14 mouse cellular contexts compared by ENCODE assay signal in genomic region chr2:27799018-27799417, GRCm38 (mm10).
DNase-seq lines count a peak whose midpoint lies in the region; ATAC-seq and TF ChIP-seq lines count a peak whose summit lies in the region.
"Had no signal": no experiment of that assay in that cellular context is flagged by ENCODE, and none has a peak within 500 bp of the region (broad histone marks: within the 10 kb centered on the region; RNA-seq: fewer than 3 reads in every experiment).

No protein-coding gene starts in this region.

- intact Hi-C loops in gastrocnemius, postnatal 36 days (cut with DNase I) = no loop called here
- intact Hi-C loops in heart, postnatal 36 days (cut with DNase I) = no loop called here

- H3K9me3 ChIP-seq in liver, embryonic 11.5 days (ENCODE audit: control insufficient read depth, low read length) = no peaks in the 10 kb centered on the region
- H3K9me3 ChIP-seq in forebrain, embryonic 11.5 days (ENCODE audit: control insufficient read depth, low read length) = no peaks in the 10 kb centered on the region
- H3K9me3 ChIP-seq: limb, embryonic 13.5 days had no signal

- no peaks in the 10 kb centered on the region for H3K79me2 ChIP-seq in liver, adult 2 months (ENCODE audit: control insufficient read depth, insufficient read depth, low read length)
- no peaks in the 10 kb centered on the region for H3K79me2 ChIP-seq in myocyte (ENCODE audit: control insufficient read depth, insufficient read depth)

- no peaks in the 10 kb centered on the region for H3K4me1 ChIP-seq in liver, adult 2 months (ENCODE audit: control insufficient read depth, insufficient read depth, low read length)
- H3K4me1 ChIP-seq in liver, embryonic 11.5 days (replicated peaks; ENCODE audit: control insufficient read depth, insufficient read depth, low read length) = no peaks in the 10 kb centered on the region; the same call in 1 of the 2 replicates
- H3K4me1 ChIP-seq in forebrain, embryonic 11.5 days (replicated peaks; ENCODE audit: control insufficient read depth, insufficient read depth, low read length) = no peaks in the 10 kb centered on the region

- DNase-seq in liver, adult 2 months (ENCODE audit: extremely low read depth, low read depth, low spot score) = peak; percentile 26
- no peak for DNase-seq in liver, embryonic 11.5 days (ENCODE audit: low spot score)
- DNase-seq in gastrocnemius, postnatal 36 days = peak; percentile 33 to 47
- peak; percentile 40 to 57 for DNase-seq in heart, postnatal 36 days
- no peak for DNase-seq in layer of hippocampus, postnatal 36 days
- DNase-seq in forebrain, embryonic 11.5 days (ENCODE audit: low spot score) = no peak
- DNase-seq in ovary, postnatal 14 days (ENCODE audit: low spot score) = no peak
- DNase-seq: cerebellum, adult 9-10 months; midbrain, embryonic 14.5 days; thymus, postnatal 14 days had no signal

- H3K27ac ChIP-seq in liver, adult 2 months (replicated peaks; ENCODE audit: insufficient read depth, low read depth, low read length) = no peak overlapping the region; the same call in 1 of the 2 replicates
- H3K27ac ChIP-seq in liver, embryonic 11.5 days (ENCODE audit: low read depth, low read length) = no peak overlapping the region
- no peak overlapping the region for H3K27ac ChIP-seq in forebrain, embryonic 11.5 days (ENCODE audit: low read depth, low read length)
- H3K27ac ChIP-seq: hindbrain, postnatal 0 days; limb, embryonic 13.5 days had no signal

- H3K4me2 ChIP-seq in liver, embryonic 11.5 days = no peak overlapping the region
- peak overlapping the region; percentile 31 for H3K4me2 ChIP-seq in myocyte (ENCODE audit: low read depth)
- no peak overlapping the region for H3K4me2 ChIP-seq in forebrain, embryonic 11.5 days (ENCODE audit: low read depth, low read length, severe bottlenecking)
- H3K4me2 ChIP-seq: limb, embryonic 13.5 days had no signal

- no peaks in the 10 kb centered on the region for H3K27me3 ChIP-seq in liver, adult 2 months (ENCODE audit: control insufficient read depth, insufficient read depth, low read length)
- H3K27me3 ChIP-seq in liver, embryonic 11.5 days (replicated peaks; ENCODE audit: control insufficient read depth, insufficient read depth, low read length) = no peaks in the 10 kb centered on the region
- H3K27me3 ChIP-seq in myocyte (ENCODE audit: control insufficient read depth, insufficient read depth, insufficient read length) = no peaks in the 10 kb centered on the region
- no peaks in the 10 kb centered on the region for H3K27me3 ChIP-seq in forebrain, embryonic 11.5 days (ENCODE audit: control insufficient read depth, insufficient read depth, low read length)
- H3K27me3 ChIP-seq: limb, embryonic 13.5 days had no signal

- TF ChIP-seq POLR2A in liver, adult 2 months (IDR thresholded peaks at IDR 0.05; ENCODE audit: extremely low read depth, insufficient read depth, low read length) = no peak
- no peak for TF ChIP-seq POLR2A in myocyte (IDR thresholded peaks at IDR 0.05; ENCODE audit: insufficient read length, low read depth)

- H3ac ChIP-seq in myocyte (ENCODE audit: control insufficient read depth, insufficient read length) = no peak overlapping the region

- no peak for TF ChIP-seq CTCF in liver, adult 2 months (IDR thresholded peaks at IDR 0.05; ENCODE audit: low read depth, low read length)

- no peaks in the 10 kb centered on the region for H3K36me3 ChIP-seq in liver, adult 2 months (ENCODE audit: control insufficient read depth, insufficient read depth, low read length)
- no peaks in the 10 kb centered on the region for H3K36me3 ChIP-seq in liver, embryonic 11.5 days (ENCODE audit: control insufficient read depth, insufficient read depth, low read length)
- H3K36me3 ChIP-seq in myocyte (ENCODE audit: control insufficient read depth, insufficient read depth) = no peaks in the 10 kb centered on the region
- H3K36me3 ChIP-seq in forebrain, embryonic 11.5 days (ENCODE audit: control insufficient read depth, insufficient read depth, low read length) = no peaks in the 10 kb centered on the region
- H3K36me3 ChIP-seq: limb, embryonic 13.5 days had no signal

- 66% methylated on average over 4 of the region's 4 CpGs for WGBS in liver, adult 2 months
- WGBS in liver, embryonic 11.5 days = 44% methylated on average over 4 of the region's 4 CpGs
- 85% methylated on average over 4 of the region's 4 CpGs for WGBS in forebrain, embryonic 11.5 days

- H3K4me3 ChIP-seq in liver, adult 2 months (ENCODE audit: insufficient read depth, low read depth, low read length) = no peak overlapping the region
- H3K4me3 ChIP-seq in liver, embryonic 11.5 days (ENCODE audit: low read depth, low read length) = no peak overlapping the region
- H3K4me3 ChIP-seq in myocyte = no peak overlapping the region
- no peak overlapping the region for H3K4me3 ChIP-seq in forebrain, embryonic 11.5 days (ENCODE audit: low read depth, low read length)
- H3K4me3 ChIP-seq: limb, embryonic 13.5 days had no signal

- no peak for ATAC-seq in liver, embryonic 11.5 days (replicated peaks; ENCODE audit: low FRiP score)
- no peak for ATAC-seq in forebrain, embryonic 11.5 days (replicated peaks; ENCODE audit: low FRiP score)
- ATAC-seq: activated CD4-positive, CD25-positive, alpha-beta regulatory T cell, adult 4 months; hindbrain, postnatal 0 days had no signal

- H3K9ac ChIP-seq in liver, adult 2 months (ENCODE audit: low read depth, low read length) = no peak overlapping the region
- no peak overlapping the region for H3K9ac ChIP-seq in liver, embryonic 11.5 days (ENCODE audit: low read depth, low read length)
- H3K9ac ChIP-seq in forebrain, embryonic 11.5 days (ENCODE audit: low read length) = no peak overlapping the region
- H3K9ac ChIP-seq: limb, embryonic 13.5 days had no signal

TF ChIP-seq in myocyte, 11 proteins besides CTCF, POLR2A, EP300 and RAD21:
- TF ChIP-seq MYOG (IDR thresholded peaks at IDR 0.05; ENCODE audit: control insufficient read depth in 1 of 3, insufficient read depth in 1 of 3, insufficient read length in 2 of 3, low read depth in 2 of 3) (peak in 1 of 3 experiments; percentile 51), MYOD1 (IDR thresholded peaks at IDR 0.05; ENCODE audit: control insufficient read depth in 1 of 3, insufficient read length in 2 of 3, low read depth in 2 of 3) (peak in 2 of 3 experiments; percentile 50 to 56), REST (IDR thresholded peaks at IDR 0.05; ENCODE audit: insufficient read depth, insufficient read length) (no peak)

Comparison
In these comparisons a context has a peak if more than half of its experiments do, and no peak if none do; other contexts are left out.
1. DNase-seq: peak in liver, adult 2 months (single experiment), gastrocnemius, postnatal 36 days (2 of 2) and heart, postnatal 36 days (2 of 2); none in liver, embryonic 11.5 days (single experiment), layer of hippocampus, postnatal 36 days (0 of 2), forebrain, embryonic 11.5 days (single experiment) and ovary, postnatal 14 days (single experiment).